Mouse (Mus musculus) stomach, adult 2 months (tissue): ENCODE measurements around the gene Uhrf2. TPM values are rescaled to one million over a fixed set of nuclear protein-coding genes. Genes with fewer than 3 reads are reported as not detected.

ENCODE experiments used
- polyA plus RNA-seq: library from polyadenylated mRNA; depleted of rRNA; stranded (reverse); fragments of >200 nt; gene quantifications from 2 replicates; pipeline ENCODE4 v1.2.3, GENCODE M21; 2012; rRNA removed

Uhrf2 gene
- 14.2 and 21.6 TPM in 2 replicates for polyA plus RNA-seq

GRCm38 (mm10) chr19:30029894-30030635, at the start of gene Uhrf2:
TSS of gene Uhrf2 (plus strand) at chr19:30030513.

GRCm38 (mm10) chr19:30003621-30004020, 26.7 kb upstream of the Uhrf2 start, which contains the start of gene Trpd52l3:
TSS of gene Trpd52l3 (plus strand) at chr19:30003790.

Other genes starting within 250 kb of the Uhrf2 start
- 0.31 and 0.66 TPM in 2 replicates for gene 9930021J03Rik, start 224.5 kb upstream of the Uhrf2 start, polyA plus RNA-seq
- gene Ranbp6, start 217.5 kb upstream of the Uhrf2 start, polyA plus RNA-seq: 0.22 and 0.26 TPM in 2 replicates
- gene Il33, start 105.4 kb upstream of the Uhrf2 start, polyA plus RNA-seq: 6.7 and 7.6 TPM in 2 replicates
- gene Trpd52l3, start 26.7 kb upstream of the Uhrf2 start, polyA plus RNA-seq: not detected in 2 replicates
- 4.1 and 6.7 TPM in 2 replicates for gene Gldc, start 144.9 kb downstream of the Uhrf2 start, polyA plus RNA-seq
- not detected in 2 replicates for gene Mbl2, start 202.4 kb downstream of the Uhrf2 start, polyA plus RNA-seq